Comparison of ENCODE assay signal across 30 mouse cellular contexts in the genomic region with DNA sequence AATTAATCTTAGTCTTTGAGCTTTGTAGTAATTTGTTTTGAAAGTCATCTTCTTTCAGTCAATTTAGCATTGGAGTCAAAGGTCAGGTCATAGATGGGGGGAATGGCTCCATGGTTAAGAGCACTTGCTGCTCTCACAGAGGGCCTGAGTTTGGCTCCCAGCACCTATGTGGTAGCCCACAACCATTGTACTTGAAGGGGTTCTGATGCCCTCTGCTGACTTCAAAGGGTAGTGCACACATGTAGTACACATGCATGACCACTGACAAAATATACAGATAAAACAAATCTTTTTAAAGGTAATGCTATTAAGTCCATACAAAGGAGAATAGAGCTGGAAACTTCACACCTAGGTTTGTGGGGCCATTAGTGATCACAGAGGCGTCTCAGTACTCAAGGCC.
DNase-seq lines count a peak whose midpoint lies in the region; ATAC-seq and TF ChIP-seq lines count a peak whose summit lies in the region.
"Had no signal": no experiment of that assay in that cellular context is flagged by ENCODE, and none has a peak within 500 bp of the region (broad histone marks: within the 10 kb centered on the region; RNA-seq: fewer than 3 reads in every experiment).

No protein-coding gene starts in this region.

- H3K9ac ChIP-seq in liver, postnatal 0 days (replicated peaks): no peak overlapping the region
- H3K9ac ChIP-seq in MEL (ENCODE audit: control insufficient read depth, low read depth, low read length, poor library complexity, severe bottlenecking): no peak overlapping the region
- H3K9ac ChIP-seq in hindbrain, embryonic 16.5 days (ENCODE audit: low read depth, low read length): no peak overlapping the region
- H3K9ac ChIP-seq: embryonic facial prominence, embryonic 12.5 days; heart, embryonic 15.5 days; hindbrain, embryonic 12.5 days; limb, embryonic 15.5 days; midbrain, embryonic 13.5 days; neural tube, embryonic 15.5 days had no signal

- no peaks in the 10 kb centered on the region for H3K36me3 ChIP-seq in liver, postnatal 0 days (replicated peaks; ENCODE audit: insufficient read depth, low read length)
- no peaks in the 10 kb centered on the region for H3K36me3 ChIP-seq in MEL (ENCODE audit: control insufficient read depth in 1 of 2, insufficient read depth in 2 of 2, low read length in 2 of 2)
- H3K36me3 ChIP-seq in hindbrain, embryonic 16.5 days (ENCODE audit: control insufficient read depth, insufficient read depth, low read length): no peaks in the 10 kb centered on the region
- H3K36me3 ChIP-seq: embryonic facial prominence, embryonic 12.5 days; heart, embryonic 10.5 days; heart, embryonic 15.5 days; hindbrain, embryonic 12.5 days; limb, embryonic 10.5 days; limb, embryonic 15.5 days; midbrain, embryonic 13.5 days; neural tube, embryonic 15.5 days had no signal

- no peak overlapping the region for H3K27ac ChIP-seq in liver, postnatal 0 days (ENCODE audit: low read depth)
- no peak overlapping the region for H3K27ac ChIP-seq in MEL (ENCODE audit: control insufficient read depth, low read depth, low read length)
- no peak overlapping the region for H3K27ac ChIP-seq in hindbrain, embryonic 16.5 days (ENCODE audit: low read depth, low read length)
- H3K27ac ChIP-seq: embryonic facial prominence, embryonic 12.5 days; heart, embryonic 10.5 days; heart, embryonic 15.5 days; hindbrain, embryonic 12.5 days; limb, embryonic 10.5 days; limb, embryonic 15.5 days; macrophage; midbrain, embryonic 13.5 days; neural tube, embryonic 15.5 days had no signal

- TF ChIP-seq EP300 in liver, postnatal 0 days (IDR thresholded peaks at IDR 0.05; ENCODE audit: low read depth): no peak
- TF ChIP-seq EP300 in MEL (IDR thresholded peaks at IDR 0.05; ENCODE audit: low read depth in 1 of 2, low read length in 2 of 2): no peak

- TF ChIP-seq CTCF in liver, postnatal 0 days (IDR thresholded peaks at IDR 0.05; ENCODE audit: low read depth): 0 out of 2 replicates have a peak, but pooled peaks have one; percentile 6
- peak in 2 of 3 experiments; percentile 13 to 16; a peak in 1 of 6 replicates for TF ChIP-seq CTCF in MEL (IDR thresholded peaks at IDR 0.05 in 2 of 3, conservative IDR thresholded peaks at IDR 0.05 in 1 of 3; ENCODE audit: control insufficient read depth in 1 of 3, insufficient read depth in 1 of 3, low read depth in 2 of 3, low read length in 3 of 3, poor library complexity in 1 of 3, severe bottlenecking in 1 of 3)

- peak; percentile 15 for TF ChIP-seq RAD21 in MEL (IDR thresholded peaks at IDR 0.05; ENCODE audit: low read depth, low read length)

- H3K4me2 ChIP-seq in liver, postnatal 0 days (ENCODE audit: low read depth, low read length): no peak overlapping the region
- no peak overlapping the region for H3K4me2 ChIP-seq in hindbrain, embryonic 16.5 days (ENCODE audit: low read length)
- H3K4me2 ChIP-seq: embryonic facial prominence, embryonic 12.5 days; heart, embryonic 15.5 days; hindbrain, embryonic 12.5 days; limb, embryonic 15.5 days; midbrain, embryonic 13.5 days; neural tube, embryonic 15.5 days had no signal

- H3K4me1 ChIP-seq in liver, postnatal 0 days (ENCODE audit: insufficient read depth): no peaks in the 10 kb centered on the region
- H3K4me1 ChIP-seq in MEL (ENCODE audit: control insufficient read depth in 1 of 2, insufficient read depth in 2 of 2, low read length in 2 of 2): no peaks in the 10 kb centered on the region
- H3K4me1 ChIP-seq in hindbrain, embryonic 16.5 days (ENCODE audit: control insufficient read depth, insufficient read depth, low read depth, low read length): no peaks in the 10 kb centered on the region
- H3K4me1 ChIP-seq: embryonic facial prominence, embryonic 12.5 days; hindbrain, embryonic 12.5 days; limb, embryonic 10.5 days; limb, embryonic 15.5 days; midbrain, embryonic 13.5 days had no signal

- H3K27me3 ChIP-seq in liver, postnatal 0 days (ENCODE audit: insufficient read depth, low read length): no peaks in the 10 kb centered on the region
- H3K27me3 ChIP-seq in MEL (ENCODE audit: control insufficient read depth in 1 of 2, insufficient read depth in 2 of 2, low read length in 2 of 2): no peaks in the 10 kb centered on the region; a peak in 1 of 4 replicates
- H3K27me3 ChIP-seq in hindbrain, embryonic 16.5 days (replicated peaks; ENCODE audit: control insufficient read depth, insufficient read depth, low read length): no peaks in the 10 kb centered on the region
- H3K27me3 ChIP-seq: embryonic facial prominence, embryonic 12.5 days; heart, embryonic 15.5 days; hindbrain, embryonic 12.5 days; limb, embryonic 15.5 days; midbrain, embryonic 13.5 days; neural tube, embryonic 15.5 days had no signal

- no peaks in the 10 kb centered on the region for H3K9me3 ChIP-seq in liver, postnatal 0 days (ENCODE audit: low read length)
- no peaks in the 10 kb centered on the region for H3K9me3 ChIP-seq in MEL (replicated peaks; ENCODE audit: insufficient read depth, low read length)
- 0 out of 2 replicates have a peak, but pooled peaks cover 2% of the 10 kb centered on the region for H3K9me3 ChIP-seq in hindbrain, embryonic 16.5 days (ENCODE audit: control insufficient read depth, low read length)
- H3K9me3 ChIP-seq: heart, embryonic 10.5 days; heart, embryonic 15.5 days; limb, embryonic 10.5 days; limb, embryonic 15.5 days; midbrain, embryonic 13.5 days; neural tube, embryonic 15.5 days had no signal

- no peak overlapping the region for H3K4me3 ChIP-seq in liver, postnatal 0 days (ENCODE audit: low read depth, low read length)
- H3K4me3 ChIP-seq in MEL (ENCODE audit: control insufficient read depth in 1 of 2, insufficient read depth in 1 of 2, low read depth in 2 of 2, low read length in 2 of 2): no peak overlapping the region
- no peak overlapping the region for H3K4me3 ChIP-seq in hindbrain, embryonic 16.5 days (ENCODE audit: low read length)
- H3K4me3 ChIP-seq: embryonic facial prominence, embryonic 12.5 days; heart, embryonic 10.5 days; heart, embryonic 15.5 days; hindbrain, embryonic 12.5 days; limb, embryonic 10.5 days; limb, embryonic 15.5 days; midbrain, embryonic 13.5 days; neural tube, embryonic 15.5 days had no signal

- 59% methylated on average over 1 of the region's 1 CpGs for WGBS in liver, postnatal 0 days (ENCODE audit: insufficient replicate concordance)
- 95% methylated on average over 1 of the region's 1 CpGs for WGBS in hindbrain, embryonic 16.5 days

- ATAC-seq in CD4-positive, CD25-positive, alpha-beta regulatory T cell, adult 4 months: no peak
- no peak for ATAC-seq in liver, postnatal 0 days
- ATAC-seq in hindbrain, embryonic 16.5 days: no peak
- ATAC-seq: forebrain, embryonic 14.5 days; midbrain, embryonic 13.5 days had no signal

- TF ChIP-seq POLR2A in MEL (IDR thresholded peaks at IDR 0.05; ENCODE audit: control insufficient read depth in 1 of 2, insufficient read depth in 1 of 2, low read depth in 1 of 2, low read length in 2 of 2, poor library complexity in 1 of 2): no peak

- H3K79me2 ChIP-seq in MEL (ENCODE audit: control insufficient read depth, insufficient read depth, low read length, poor library complexity): no peaks in the 10 kb centered on the region

- peak; percentile 1 for DNase-seq in CD4-positive, CD25-positive, alpha-beta regulatory T cell, adult 2 months (ENCODE audit: low read depth, low spot score)
- DNase-seq in liver, postnatal 0 days: no peak
- DNase-seq in liver (no peak), MEL (ENCODE audit: low read depth, low spot score) (peak; percentile 10)
- no peak for DNase-seq in kidney, postnatal 10 days
- no peak for DNase-seq in thymus, postnatal 36 days
- DNase-seq: adrenal gland, postnatal 25 days; cerebellum, adult 11-12 months; cerebellum, adult 9-11 months; embryo, embryonic 11 days; gastrocnemius, postnatal 25 days; heart, adult 11 months; kidney, adult 11 months; kidney, postnatal 36 days; lung, adult 2 months; lung, postnatal 10 days; spleen, adult 18-20 months; thymus, postnatal 25 days had no signal

TF ChIP-seq in MEL, 35 proteins besides CTCF, POLR2A, EP300 and RAD21:
- no peak for TF ChIP-seq ZMIZ1 (IDR thresholded peaks at IDR 0.05; ENCODE audit: low read depth, low read length)
- no peak for TF ChIP-seq MAFK (IDR thresholded peaks at IDR 0.05; ENCODE audit: borderline replicate concordance, low read depth, low read length)
- TF ChIP-seq SMC3 (IDR thresholded peaks at IDR 0.05; ENCODE audit: low read depth, low read length): peak; percentile 35

Comparison
In these comparisons a context has a peak if more than half of its experiments do, and no peak if none do; other contexts are left out.
1. DNase-seq: peak in CD4-positive, CD25-positive, alpha-beta regulatory T cell, adult 2 months (single experiment) and MEL (single experiment); none in liver, postnatal 0 days (single experiment), liver (single experiment), kidney, postnatal 10 days (single experiment) and thymus, postnatal 36 days (0 of 2).